Mouse (Mus musculus) embryonic fibroblast, embryonic 13.5 days (primary cell): ENCODE data around the gene Mylk4. TPM values are rescaled to one million over a fixed set of nuclear protein-coding genes. Genes with fewer than 3 reads are reported as not detected.
A peak's percentile ranks its signal among the peaks of the same experiment; 100 is the strongest.

Experiments used
- H3K27ac ChIP-seq: 2 replicates; pipeline ENCODE4 v1.5.1; 2012; ENCODE audit warnings: low read length, control low read depth, inconsistent platforms; ENCODE audit not compliant: insufficient read depth
- H3K4me1 ChIP-seq: 2 replicates; pipeline ENCODE4 v1.6.1; 2011; ENCODE audit warnings: low read length; ENCODE audit not compliant: control insufficient read depth, insufficient read depth
- H3K4me3 ChIP-seq: 2 replicates; pipeline ENCODE4 v1.5.1; 2011; ENCODE audit warnings: mild to moderate bottlenecking, control low read depth, low read length; ENCODE audit not compliant: insufficient read depth
- CTCF ChIP-seq: IDR thresholded peaks from 2 replicates; pipeline ENCODE4 v1.5.1; 2011; ENCODE audit warnings: mild to moderate bottlenecking, control low read depth, low read length, moderate library complexity, borderline replicate concordance; ENCODE audit not compliant: insufficient read depth
- POLR2A ChIP-seq: IDR thresholded peaks from 2 replicates; pipeline ENCODE4 v1.6.1; 2011; ENCODE audit warnings: low read depth, mild to moderate bottlenecking, control low read depth, low read length, moderate library complexity
- polyA plus RNA-seq: library from polyadenylated mRNA; stranded (reverse); fragments of >200 nt; gene quantifications from 2 replicates; pipeline ENCODE4 v1.2.4, GENCODE M21; 2011; ENCODE audit warnings: low read depth; ENCODE audit not compliant: missing spikeins, insufficient read length

Mylk4 gene
- polyA plus RNA-seq, 1 experiment, result not detected

- TF ChIP-seq CTCF (no peak), POLR2A (no peak)
- no peak overlapping the region for H3K4me3 ChIP-seq
- H3K4me1 ChIP-seq, result peaks cover 8% of the 10 kb centered on the region
- H3K27ac ChIP-seq, result no peak overlapping the region
Observed at GRCm38 (mm10) chr13:32680121-32680551, 103.6 kb downstream of the Mylk4 start.

GRCm38 (mm10) chr13:32678998-32679397 lies 104.8 kb downstream of the Mylk4 start:
- no peak overlapping the region for H3K27ac ChIP-seq
- TF ChIP-seq POLR2A (no peak), CTCF (no peak)
- no peak overlapping the region for H3K4me3 ChIP-seq
- H3K4me1 ChIP-seq, result peaks cover 8% of the 10 kb centered on the region

- H3K4me3 ChIP-seq, result no peak overlapping the region
- H3K27ac ChIP-seq, result no peak overlapping the region
- TF ChIP-seq CTCF (no peak), POLR2A (no peak)
- H3K4me1 ChIP-seq, result no peaks in the 10 kb centered on the region
Observed at GRCm38 (mm10) chr13:32670782-32671181, 113.0 kb downstream of the Mylk4 start.

- Histone ChIP-seq H3K4me1 (no peaks in the 10 kb centered on the region), H3K27ac (no peak overlapping the region), H3K4me3 (no peak overlapping the region)
- TF ChIP-seq POLR2A (no peak), CTCF (no peak)
Observed at GRCm38 (mm10) chr13:32668296-32668695, 115.5 kb downstream of the Mylk4 start.

GRCm38 (mm10) chr13:32667386-32667785 lies 116.4 kb downstream of the Mylk4 start:
- Histone ChIP-seq H3K4me3 (no peak overlapping the region), H3K27ac (no peak overlapping the region), H3K4me1 (no peaks in the 10 kb centered on the region)
- no peak for TF ChIP-seq CTCF
- TF ChIP-seq POLR2A, result no peak

- no peak overlapping the region for H3K4me3 ChIP-seq
- TF ChIP-seq POLR2A (no peak), CTCF (no peak)
- no peak overlapping the region for H3K27ac ChIP-seq
- H3K4me1 ChIP-seq, result peaks cover 2% of the 10 kb centered on the region
Observed at GRCm38 (mm10) chr13:32662041-32662440, 121.7 kb downstream of the Mylk4 start.

GRCm38 (mm10) chr13:32660294-32660693 lies 123.5 kb downstream of the Mylk4 start:
- H3K4me3 ChIP-seq, result no peak overlapping the region
- peak overlapping the region; percentile 38 for H3K27ac ChIP-seq
- TF ChIP-seq POLR2A (no peak), CTCF (no peak)
- peaks cover 2% of the 10 kb centered on the region for H3K4me1 ChIP-seq

- no peak overlapping the region for H3K27ac ChIP-seq
- TF ChIP-seq CTCF (no peak), POLR2A (no peak)
- no peak overlapping the region for H3K4me3 ChIP-seq
- H3K4me1 ChIP-seq, result peaks cover 2% of the 10 kb centered on the region
Observed at GRCm38 (mm10) chr13:32659271-32659670, 124.5 kb downstream of the Mylk4 start.

GRCm38 (mm10) chr13:32657583-32657982 lies 126.2 kb downstream of the Mylk4 start:
- TF ChIP-seq POLR2A (no peak), CTCF (no peak)

More at GRCm38 (mm10) chr13:32657583-32657982, 126.2 kb downstream of the Mylk4 start:
- H3K27ac ChIP-seq, result no peak overlapping the region
- H3K4me1 ChIP-seq, result peaks cover 2% of the 10 kb centered on the region
- H3K4me3 ChIP-seq, result no peak overlapping the region

Other genes with a start within 250 kb of the Mylk4 start
- 27.2 and 29.5 TPM in 2 replicates for gene Wrnip1, start 18.1 kb upstream of the Mylk4 start, polyA plus RNA-seq
- not detected in 2 replicates for gene D930007J09Rik, start 18.9 kb upstream of the Mylk4 start, polyA plus RNA-seq
- 12.6 and 22.7 TPM in 2 replicates for gene Serpinb1a, start 67.2 kb upstream of the Mylk4 start, polyA plus RNA-seq
- not detected in 2 replicates for gene Serpinb1c, start 114.3 kb upstream of the Mylk4 start, polyA plus RNA-seq
- gene Serpinb6b, start 181.3 kb upstream of the Mylk4 start, polyA plus RNA-seq, result 2.2 and 2.4 TPM in 2 replicates
- 11.6 and 15.0 TPM in 2 replicates for gene Serpinb9, start 219.3 kb upstream of the Mylk4 start, polyA plus RNA-seq
- 3.5 and 11.8 TPM in 2 replicates for gene Serpinb9b, start 243.5 kb upstream of the Mylk4 start, polyA plus RNA-seq